Mouse (Mus musculus) bone marrow, adult 2 months (tissue): Measurements from ENCODE around the gene Slc29a2.

ENCODE experiments used
- CTCF ChIP-seq: fragments of 200-500 bp; IDR thresholded peaks from 2 replicates; pipeline ENCODE4 v1.5.1; 2011; ENCODE audit warnings: low read length, control low read depth; ENCODE audit not compliant: control insufficient read depth, insufficient read depth
- POLR2A ChIP-seq: fragments of 200-500 bp; IDR thresholded peaks from 2 replicates; pipeline ENCODE4 v1.6.1; 2011; ENCODE audit warnings: low read depth, mild to moderate bottlenecking, control low read depth, low read length, borderline replicate concordance; ENCODE audit not compliant: control insufficient read depth

DNA sequence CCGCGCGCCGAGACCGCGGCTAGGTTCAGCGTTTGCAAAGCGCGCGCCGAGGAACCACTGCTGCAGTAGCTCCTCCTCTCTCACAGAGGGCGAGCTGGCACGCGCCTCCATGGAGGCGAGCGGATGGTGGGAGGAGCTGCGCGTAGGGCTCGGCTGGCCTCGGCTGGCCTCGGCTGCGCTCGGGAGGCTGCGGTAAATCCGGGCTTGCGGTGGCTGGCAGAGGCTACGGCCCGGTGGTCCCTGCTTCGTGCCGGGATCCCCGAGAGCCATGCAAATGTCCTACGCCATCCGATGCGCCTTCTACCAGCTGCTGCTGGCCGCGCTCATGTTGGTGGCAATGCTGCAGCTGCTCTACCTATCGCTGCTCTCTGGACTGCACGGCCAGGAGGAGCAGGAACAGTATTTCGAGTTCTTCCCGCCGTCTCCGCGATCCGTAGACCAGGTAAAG lies 15.1 kb downstream of the Slc29a2 start, which contains the start of the genes B4gat1 and AC124502.3:
- peak; percentile 34; the same call in 1 of the 2 replicates for TF ChIP-seq CTCF
- peak; percentile 45; the same call in 1 of the 2 replicates for TF ChIP-seq POLR2A
